Mouse (Mus musculus) frontal cortex, adult (tissue): ENCODE results near the gene Dxo.
"Not testable (repeated sequence)": the region's sequence is repeated elsewhere in the genome, so short reads cannot be mapped to it uniquely, and the experiment has no call there.

Experiments
- ATAC-seq: cut with Nextera tagmentation; 2 replicates; pipeline ENCODE4 v1.9.2; 2017; ENCODE audit warnings: mild to moderate bottlenecking, moderate library complexity, mixed read lengths; ENCODE audit not compliant: low TSS enrichment

Gene Dxo

DNA sequence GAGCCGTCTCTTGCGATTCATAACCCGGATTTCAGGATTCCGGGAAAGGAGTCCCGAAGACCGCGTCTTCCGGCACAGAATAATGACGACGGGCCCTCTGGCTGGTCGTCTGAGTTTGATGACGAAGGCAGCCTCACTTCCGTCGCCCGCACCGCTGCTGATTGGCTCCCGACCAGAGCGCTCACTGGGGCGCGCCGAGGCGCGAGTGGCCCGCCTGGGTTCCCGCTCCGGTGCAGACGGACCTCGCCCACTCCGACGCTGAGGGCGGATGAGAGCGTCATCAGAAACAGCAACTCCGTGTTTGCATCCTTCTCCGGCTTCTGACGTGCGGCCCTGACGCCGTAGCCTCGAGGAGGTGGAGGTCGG, at the start of gene Dxo, which contains the start of gene Stk19:
Gene Dxo, plus strand, starts transcription at position 164 of the 366 bp plus-strand sequence.
Gene Stk19, minus strand, starts transcription at position 90 of the 366 bp plus-strand sequence.
- ATAC-seq = peak; percentile 91

DNA sequence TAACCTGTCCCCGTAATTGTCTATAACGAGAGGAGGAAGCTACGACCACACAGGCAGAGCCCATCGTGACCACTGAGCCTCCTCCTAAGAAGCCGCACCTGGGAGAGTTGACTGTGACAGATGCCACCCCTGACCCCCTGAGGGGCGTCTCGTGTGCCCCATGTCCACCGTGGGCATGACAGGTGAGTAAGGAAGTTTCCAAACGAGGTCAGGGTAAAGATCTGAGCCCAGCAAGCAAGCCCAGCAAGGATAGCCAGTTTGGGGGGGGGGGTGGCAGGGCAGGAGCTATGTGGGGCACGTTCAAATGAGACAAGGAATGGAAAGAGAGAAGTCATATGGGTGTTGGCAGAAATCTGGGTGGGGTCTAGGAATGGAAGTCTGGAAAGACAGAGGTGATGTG, 41.8 kb upstream of the Dxo start:
- ATAC-seq = no peak

DNA sequence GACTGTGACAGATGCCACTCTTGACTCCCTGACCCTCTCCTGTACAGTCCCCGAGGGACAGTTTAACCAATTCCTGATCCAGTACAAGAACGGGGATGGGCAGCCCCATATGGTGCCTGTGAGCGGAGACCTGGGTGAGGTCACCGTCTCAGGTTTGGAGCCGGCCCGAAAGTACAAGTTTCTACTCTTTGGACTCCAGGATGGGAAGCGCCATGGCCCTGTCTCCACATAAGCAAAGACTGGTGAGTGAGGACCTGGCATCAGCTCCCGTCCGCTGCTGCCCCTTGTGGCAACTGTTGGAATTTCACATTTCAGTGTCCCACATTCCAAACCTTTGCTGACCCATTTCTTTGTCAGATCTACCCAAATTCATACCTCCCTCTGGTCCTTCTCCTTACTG, 41.2 kb upstream of the Dxo start:
- no peak; the same call in 1 of the 2 replicates for ATAC-seq

DNA sequence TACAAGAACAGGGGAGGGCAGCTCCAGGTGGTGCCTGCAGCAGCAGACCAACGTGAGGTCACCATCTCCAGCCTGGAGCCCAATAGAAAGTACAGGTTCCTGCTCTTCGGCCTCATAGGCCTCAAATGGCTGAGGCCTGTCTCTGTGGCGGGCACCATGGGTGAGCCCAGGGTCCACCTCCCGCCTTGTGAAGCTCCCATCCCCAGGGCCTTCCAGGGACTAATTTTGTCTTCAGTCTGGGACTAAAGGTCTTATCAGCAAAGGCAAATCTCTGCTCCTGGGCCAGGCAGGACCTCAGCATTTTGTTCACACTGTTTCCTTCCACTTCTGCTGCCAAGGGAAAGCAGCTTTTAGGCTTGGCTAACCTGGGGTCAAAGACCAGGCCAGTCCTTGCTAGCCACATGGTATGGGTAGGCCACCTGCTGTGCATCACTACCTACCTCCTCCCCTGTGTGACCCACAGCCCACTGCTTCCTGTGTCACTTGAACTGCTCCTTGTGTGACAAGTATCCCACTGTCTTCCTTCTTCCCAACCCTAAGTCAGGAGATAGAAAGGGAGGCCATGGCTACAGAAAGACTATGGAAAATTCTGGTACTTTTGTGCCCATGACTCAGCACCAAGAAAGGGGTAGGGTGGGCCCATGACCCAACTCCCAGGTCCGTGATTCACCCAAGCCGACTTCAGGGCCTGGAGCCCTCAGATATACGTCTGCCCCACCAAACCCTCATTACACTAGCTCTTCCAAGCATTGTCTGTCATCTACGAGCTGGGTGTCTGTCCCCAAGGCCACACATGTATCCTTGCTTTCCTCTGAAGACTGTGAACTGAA, 40.3 kb upstream of the Dxo start:
- ATAC-seq = no peak

DNA sequence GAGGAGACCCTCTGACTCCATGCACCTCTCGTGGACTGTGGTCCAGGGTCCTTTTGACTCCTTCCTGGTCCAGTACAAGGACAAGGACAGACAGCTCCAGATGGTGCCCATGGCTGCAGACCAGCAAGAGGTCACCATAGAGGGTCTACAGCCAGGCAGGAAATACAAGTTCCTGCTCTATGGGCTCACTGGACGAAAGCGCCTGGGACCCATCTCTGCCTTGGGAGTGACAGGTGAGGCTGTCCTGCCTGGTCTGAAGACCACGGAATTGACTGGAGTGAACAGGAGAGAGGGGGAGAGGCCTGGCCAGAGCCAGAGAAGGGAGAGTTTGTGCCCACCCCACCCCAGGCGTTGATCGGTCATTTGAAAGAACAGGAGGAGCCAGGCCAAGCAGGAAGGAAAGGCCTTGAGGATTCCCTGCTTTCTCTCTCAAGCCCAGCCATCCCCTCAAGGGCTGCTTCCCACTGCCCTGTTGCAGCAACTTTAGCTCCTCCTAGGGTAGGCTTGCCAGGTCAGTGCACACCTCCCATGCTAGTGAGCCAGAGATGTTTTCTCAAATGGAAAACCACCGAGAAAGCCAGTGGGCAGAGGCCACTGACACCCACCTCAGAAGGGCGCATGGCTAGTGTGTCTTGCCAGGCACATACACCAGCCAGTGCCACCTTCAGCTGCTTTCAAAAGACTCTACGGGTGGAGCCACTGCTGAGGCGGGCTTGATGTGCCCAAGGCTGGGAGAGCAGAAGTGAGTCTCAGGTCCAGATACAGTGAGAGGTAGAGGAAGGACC, 39.4 kb upstream of the Dxo start:
- ATAC-seq = not testable (repeated sequence)

DNA sequence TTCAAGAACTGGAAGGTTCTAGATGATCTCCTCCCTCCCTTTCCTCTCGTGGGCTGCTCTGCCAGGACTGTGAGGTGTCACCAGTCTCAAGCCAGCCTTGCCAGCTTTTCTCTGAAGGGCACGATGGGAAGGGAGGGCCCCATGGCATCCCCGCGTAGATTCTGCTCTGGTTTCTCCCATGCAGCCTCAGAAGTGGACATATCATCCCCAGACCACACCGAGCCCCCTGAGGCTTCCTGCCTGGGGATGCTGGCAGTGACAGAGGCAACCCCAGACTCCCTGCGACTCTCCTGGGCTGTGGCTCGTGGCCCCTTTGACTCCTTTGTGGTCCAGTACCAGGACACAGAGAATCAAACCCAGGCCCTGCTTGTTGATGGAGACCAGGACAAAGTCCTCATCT, 38.7 kb upstream of the Dxo start:
- ATAC-seq = not testable (repeated sequence)

DNA sequence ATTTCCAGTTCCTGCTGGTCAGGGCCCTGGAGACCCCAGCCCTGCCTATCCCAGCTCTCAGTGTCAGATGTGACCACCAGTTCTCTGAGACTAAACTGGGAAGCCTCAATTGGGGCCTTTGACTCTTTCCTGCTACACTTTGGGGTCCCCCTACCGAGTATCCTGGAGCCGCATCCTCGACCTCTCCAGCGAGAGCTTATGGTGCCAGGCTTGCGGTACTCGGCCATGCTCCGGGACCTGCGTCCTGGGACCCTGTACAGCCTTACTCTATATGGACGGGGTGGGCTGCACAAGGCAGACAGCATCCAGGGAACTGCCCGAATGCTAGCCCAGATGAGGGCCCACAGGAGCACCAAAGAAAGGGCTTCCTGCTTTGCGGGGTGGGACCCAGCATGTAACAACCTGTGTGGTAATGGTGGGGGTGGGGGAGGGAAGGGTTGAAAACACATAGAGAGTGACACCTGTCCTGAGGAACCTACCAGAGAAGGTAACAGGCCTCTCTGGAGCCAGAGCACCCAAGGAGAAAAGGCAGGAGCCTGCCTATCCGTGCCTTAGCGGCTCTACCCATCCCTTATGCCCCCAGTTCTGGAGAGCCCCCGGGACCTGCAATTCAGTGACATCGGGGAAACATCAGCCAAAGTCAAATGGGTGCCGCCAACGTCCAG, 37.8 kb upstream of the Dxo start:
- ATAC-seq = no peak

DNA sequence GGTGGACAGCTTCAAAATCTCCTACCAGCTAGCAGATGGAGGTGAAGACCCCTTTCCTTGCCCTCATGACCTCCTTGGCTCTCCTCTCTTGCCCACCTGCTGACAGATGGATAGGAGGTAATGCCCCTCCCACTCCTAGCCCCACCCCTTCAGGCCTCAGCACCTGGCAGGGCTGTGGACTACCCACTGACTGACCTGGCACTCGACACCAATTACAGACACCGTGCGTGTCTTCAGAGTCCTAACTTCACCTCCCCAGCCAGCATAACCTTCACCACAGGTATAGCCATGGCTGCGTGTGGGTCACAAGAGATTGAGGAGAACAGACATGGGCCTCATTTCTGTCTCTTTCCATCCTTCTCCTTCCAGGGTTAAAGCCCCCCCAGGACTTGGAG, 37.3 kb upstream of the Dxo start:
- no peak for ATAC-seq

DNA sequence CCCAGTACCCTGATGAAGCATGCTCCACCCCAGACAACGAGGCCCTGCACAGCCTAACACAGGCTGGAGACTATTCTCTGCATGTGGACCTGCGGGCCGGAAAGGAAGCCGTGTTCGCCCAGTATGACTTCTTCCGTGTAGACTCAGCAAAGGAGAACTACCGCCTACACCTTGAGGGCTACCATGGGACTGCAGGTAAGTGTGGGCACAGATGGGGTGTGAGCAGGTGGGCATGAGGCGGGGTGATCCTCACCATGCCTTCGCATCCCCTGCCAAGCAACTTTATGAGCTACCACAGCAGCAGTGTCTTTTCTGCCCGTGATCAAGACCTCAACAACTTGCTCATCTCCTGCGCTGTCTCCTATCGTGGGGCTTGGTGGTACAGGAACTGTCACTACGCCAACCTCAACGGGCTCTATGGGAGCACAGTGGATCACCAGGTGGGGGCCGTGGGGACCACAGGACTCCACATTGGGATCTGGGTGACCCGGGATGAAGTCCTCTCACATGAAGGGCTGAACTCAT, 36.0 kb upstream of the Dxo start:
- ATAC-seq = not testable (repeated sequence)

DNA sequence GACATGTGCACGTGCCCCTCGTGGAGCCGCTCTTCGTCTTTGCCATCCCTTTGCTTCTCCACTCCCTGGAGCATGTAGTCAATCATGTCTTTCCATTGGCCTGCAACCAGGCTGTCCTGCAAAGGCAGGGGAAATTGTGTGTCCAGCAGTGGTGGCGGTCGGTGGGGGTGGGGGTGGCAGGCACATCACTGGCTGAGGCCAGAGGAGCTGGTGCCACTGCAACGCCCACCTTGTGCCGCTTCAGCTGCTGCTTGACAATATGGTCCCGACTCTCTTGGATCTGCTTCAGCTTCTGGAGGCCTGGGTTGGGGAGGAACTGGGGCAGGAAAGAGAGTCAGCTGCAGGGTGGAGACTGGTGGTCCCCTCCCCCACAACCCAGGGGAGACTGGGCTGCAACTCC, 34.1 kb upstream of the Dxo start:
- not testable (repeated sequence) for ATAC-seq

DNA sequence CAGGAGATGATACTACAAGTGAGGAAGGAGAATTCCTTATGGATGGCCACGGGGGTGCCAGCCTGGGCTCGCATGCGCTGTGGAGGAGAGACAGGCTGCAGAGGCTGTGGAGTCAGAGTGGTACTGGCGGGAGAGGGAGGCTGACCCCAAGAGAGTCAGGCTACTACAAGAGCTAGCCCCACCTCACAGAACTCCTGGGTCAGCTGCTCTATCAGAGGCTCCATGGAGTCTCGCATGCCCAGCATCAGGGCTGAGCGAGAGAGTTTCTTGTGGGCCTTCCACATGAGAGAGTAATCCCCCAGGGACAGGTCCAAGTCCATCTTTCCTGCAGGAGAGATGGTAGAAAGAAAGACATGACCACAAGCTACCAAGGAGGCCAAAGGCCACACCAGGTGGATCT, 33.5 kb upstream of the Dxo start:
- ATAC-seq = not testable (repeated sequence)

DNA sequence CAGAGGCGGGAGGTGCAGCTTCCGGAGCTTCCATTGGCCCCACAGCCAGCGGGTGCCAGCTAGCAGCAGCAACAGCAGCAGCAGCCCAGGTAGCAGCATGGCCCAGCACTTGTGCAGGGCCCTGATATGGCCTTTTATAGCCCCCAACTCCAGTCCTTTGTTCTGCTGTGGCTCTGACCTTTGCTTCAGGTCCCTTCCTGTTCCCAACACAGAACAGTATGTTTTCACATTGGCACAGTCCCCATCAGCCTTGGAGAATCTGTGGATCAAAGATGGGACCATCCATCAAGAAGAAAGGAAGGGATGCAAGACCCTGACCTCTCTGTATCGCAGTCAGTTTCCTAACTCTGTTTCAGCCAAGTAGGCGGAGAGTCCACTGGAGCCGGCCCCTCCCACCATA, 32.5 kb upstream of the Dxo start, which contains the start of gene Cyp21a1:
Gene Cyp21a1, minus strand, starts transcription at position 261 of the 400 bp plus-strand sequence.
- ATAC-seq = not testable (repeated sequence)

DNA sequence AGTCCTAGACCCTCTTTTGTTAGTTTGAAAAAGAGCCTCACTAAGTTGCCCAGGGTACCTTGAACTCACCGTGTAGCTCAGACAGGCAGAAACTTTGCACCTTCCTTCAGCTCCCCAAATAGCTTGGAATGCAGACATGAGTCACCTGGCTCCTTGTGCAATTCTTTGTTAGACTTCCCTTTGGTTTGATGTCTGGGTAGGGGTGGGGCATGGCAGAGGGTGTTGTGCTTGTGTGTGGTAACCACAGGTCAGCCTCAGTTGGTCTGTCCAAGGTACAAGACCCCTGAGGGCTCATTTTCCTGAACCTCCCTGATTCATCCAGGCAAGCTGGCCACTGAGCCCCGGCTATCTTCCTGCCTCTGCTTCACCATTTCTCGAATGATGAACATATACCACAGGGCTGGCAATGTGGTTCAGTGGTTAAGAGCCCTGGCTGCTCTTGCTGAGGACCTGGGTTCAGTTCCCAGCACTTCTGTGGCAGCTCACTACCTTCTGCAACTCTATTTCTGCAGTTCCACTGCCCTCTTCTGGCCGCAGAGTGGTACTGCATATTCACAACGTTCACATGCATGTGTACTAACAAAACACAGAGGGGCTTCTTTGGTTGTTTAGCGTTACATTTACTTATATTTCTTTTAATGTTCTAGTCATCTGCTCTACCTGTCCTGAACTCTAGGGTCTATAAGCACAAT, 31.8 kb upstream of the Dxo start:
- ATAC-seq = no peak

DNA sequence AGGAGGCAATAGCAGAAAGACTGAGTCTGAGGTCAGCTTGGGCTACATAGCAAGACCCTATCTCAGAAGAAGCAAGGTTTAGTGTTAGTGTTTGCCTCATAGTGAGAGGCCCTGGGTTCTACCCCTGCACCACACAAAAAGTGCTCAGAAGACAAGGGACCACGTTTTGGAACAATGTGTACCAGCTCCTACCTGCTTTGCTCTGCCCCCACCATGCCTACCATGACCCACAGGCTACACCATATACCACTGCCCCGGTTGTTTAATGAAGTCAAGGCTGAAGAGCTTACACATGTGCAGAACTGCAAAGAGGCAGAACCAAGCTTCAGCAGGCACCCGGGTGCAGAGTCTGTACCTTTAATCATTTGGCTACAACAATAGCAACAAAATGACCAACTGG, 29.6 kb upstream of the Dxo start:
- ATAC-seq = no peak

DNA sequence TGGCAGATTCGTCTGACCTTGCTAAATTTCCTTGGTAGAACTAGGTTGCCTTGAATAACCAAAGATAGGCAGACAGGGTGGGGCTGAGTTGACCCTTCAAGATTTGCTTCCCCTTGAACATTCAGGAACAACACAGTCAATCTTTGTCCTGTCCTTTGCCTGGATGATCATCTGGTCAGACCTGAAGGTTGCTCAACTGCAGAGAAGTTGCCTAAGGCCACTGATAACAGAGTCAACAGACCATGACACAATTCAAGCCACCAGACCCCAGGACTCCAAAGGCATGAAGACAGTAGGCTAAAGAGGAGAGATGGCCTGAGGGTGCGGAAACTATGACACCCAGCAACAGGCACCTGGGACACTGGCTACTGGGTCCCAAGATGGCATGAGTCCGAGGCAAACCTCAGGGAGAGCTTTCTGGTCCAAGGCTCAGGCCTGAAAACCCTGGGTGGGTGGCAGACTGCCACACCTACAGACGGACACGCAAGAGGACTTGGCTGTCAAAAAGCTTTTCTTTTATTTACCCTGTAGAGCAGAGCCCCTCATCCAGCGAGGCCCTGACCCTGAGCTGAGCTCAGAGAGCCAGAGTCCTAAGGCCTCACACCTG, 28.1 kb upstream of the Dxo start:
- ATAC-seq = no peak

DNA sequence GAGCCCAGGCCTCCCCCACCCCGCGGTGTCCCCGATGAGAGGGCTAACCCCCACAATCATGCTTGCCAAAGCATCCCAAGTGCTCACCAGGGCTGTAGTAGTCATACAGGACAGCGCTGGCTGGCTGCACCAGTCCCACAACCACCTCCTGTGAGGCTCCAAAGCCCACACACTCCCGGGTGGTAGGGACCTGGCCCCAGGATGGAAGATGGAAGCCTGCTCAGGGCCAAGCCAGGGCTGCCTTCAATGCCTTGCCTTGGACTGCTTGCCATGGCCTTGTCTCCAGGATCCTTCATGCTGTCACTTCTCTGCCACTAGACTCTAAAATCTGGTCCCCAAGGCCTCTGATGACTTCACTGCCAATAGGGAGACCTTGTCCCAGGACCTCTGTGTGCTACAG, 26.4 kb upstream of the Dxo start:
- ATAC-seq = not testable (repeated sequence)

DNA sequence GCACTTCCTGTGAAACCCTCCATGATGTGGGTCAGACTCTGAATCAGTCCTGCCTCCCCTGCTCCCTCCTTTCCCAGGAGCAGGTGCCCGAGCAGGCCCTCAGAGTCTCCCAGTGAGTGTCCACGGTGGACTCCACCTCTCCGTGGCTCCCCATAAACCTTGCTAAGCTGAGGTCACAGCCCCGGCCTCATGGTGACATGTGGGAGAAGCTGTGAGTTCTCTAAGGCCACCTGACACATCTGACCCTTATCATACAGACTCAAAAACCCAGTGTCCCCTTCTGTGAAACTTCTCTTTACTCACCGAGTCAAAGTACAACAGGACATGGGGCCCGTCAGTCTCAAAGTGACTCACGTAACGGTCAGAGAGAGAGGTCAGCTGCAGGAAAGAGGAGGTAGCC, 26.0 kb upstream of the Dxo start:
- not testable (repeated sequence) for ATAC-seq

DNA sequence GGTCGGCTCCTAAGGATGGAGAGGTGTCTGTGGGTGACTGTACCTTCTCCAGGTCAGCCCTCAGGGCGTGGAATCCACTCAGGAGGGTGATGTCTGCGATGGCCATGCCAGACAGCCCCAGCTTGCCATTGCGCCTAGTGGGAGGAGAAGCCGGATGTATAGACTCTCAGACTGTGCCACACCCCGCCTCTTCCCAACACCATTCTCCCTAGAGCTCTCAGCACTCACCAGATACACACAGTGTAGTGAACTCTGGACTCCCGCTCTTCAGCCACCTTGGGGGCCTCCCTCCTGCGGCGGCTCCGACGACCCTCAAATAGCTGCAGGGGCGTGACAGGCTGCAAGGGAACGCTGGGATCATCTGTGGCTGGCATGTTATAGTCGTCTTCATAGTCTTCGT, 25.5 kb upstream of the Dxo start:
- ATAC-seq = no peak

DNA sequence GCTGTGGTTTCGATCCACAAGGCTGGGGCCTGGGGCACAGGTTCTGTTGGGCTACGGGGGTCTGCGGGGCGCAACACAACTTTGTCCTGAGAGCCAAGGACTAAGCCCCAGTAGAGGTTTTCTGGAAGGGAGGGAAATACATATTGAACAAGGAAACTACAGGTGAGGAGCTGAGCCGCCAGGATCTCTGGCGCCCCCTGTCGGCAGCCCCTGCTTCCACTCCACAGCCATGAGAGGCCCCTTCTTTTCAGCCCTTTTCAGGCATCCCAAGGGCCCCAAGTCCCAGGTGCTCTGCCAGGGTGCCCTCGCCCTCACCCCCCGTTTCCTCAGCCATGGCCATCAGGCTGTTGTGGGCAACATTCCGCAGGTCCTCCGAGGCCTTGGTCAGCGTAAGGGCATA, 23.1 kb upstream of the Dxo start:
- ATAC-seq = not testable (repeated sequence)

DNA sequence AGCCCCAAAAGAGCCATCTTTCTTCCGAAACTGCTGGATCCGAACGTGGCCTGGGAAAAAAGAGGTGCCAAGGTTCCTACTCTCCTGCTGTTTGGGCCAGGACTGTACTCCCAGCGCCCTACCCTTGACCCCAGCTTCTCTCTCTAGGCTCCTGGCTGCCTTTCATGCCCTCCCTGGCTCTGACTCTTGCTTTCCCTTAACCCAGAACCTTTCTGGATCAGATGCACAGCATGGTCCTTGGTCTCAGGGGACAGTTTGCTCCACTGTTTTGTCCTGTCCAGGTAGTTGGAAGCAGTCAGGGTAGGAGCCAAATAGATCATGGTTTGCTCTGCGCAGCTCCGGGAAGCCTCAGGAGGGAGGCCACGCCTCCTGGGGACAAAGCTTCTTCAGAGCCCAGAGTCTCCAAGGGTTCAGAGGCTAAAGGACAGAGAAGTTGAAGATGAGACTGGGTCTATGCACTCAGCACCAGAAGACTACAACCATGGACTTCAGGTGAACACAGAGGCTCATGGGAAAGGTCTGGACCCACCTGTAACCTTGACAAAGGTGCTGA, 21.9 kb upstream of the Dxo start:
- no peak for ATAC-seq

DNA sequence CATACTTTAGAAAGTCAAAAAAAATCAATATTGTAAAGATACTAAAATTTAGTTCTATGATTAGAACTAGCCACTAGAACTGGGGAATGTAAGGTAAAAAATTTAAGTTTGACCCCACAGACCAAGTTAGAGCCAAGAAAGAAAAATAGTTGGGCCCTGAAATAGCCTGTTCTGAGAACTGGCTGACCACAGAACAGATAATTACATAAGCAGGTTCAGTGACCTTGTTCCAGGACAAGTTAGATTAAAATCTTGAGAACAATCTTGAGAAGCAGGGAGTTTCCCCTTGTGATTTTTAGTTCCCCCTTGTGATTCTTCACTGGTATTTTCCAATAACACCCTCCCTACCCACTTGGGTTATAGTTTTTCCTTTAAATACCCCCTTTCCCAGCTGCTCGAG, 6.0 kb upstream of the Dxo start:
- ATAC-seq = not testable (repeated sequence)
